Mouse (Mus musculus) heart, postnatal 0 days (tissue): ENCODE measurements around the gene Tbx4. TPM values are rescaled to one million over a fixed set of nuclear protein-coding genes. Genes with fewer than 3 reads are reported as not detected.

Experiments used
- ATAC-seq: fragments of 200-750 bp; cut with Nextera tagmentation; 2 replicates; pipeline ENCODE4 v1.8.0; 2017; ENCODE audit warnings: low read depth, moderate number of reproducible peaks, moderate library complexity; ENCODE audit not compliant: insufficient read depth
- DNase-seq: peaks from one replicate; pipeline ENCODE4 v3.0.0-alpha.2; 2016; ENCODE audit warnings: low spot score
- H3K27ac ChIP-seq: fragments of 300-500 bp; sonication (generic); 2 replicates; pipeline ENCODE4 v1.5.1; 2014; ENCODE audit warnings: low read depth, mild to moderate bottlenecking
- H3K27me3 ChIP-seq: fragments of 300-500 bp; sonication (generic); 2 replicates; pipeline ENCODE4 v1.6.1; 2014; ENCODE audit warnings: low read length, mixed read lengths; ENCODE audit not compliant: control insufficient read depth, insufficient read depth
- H3K36me3 ChIP-seq: fragments of 300-500 bp; sonication (generic); replicated peaks from 2 replicates; pipeline ENCODE4 v1.6.1; 2014; ENCODE audit warnings: low read length, mixed read lengths; ENCODE audit not compliant: control insufficient read depth, insufficient read depth
- H3K4me1 ChIP-seq: fragments of 300-500 bp; sonication (generic); 2 replicates; pipeline ENCODE4 v1.6.1; 2014; ENCODE audit warnings: antibody characterized with exemption; ENCODE audit not compliant: control insufficient read depth, insufficient read depth
- H3K4me2 ChIP-seq: fragments of 300-500 bp; sonication (generic); 2 replicates; pipeline ENCODE4 v1.6.1; 2014; ENCODE audit warnings: low read depth, mild to moderate bottlenecking, low read length, moderate library complexity
- H3K4me3 ChIP-seq: fragments of 300-500 bp; sonication (generic); 2 replicates; pipeline ENCODE4 v1.5.1; 2014; ENCODE audit warnings: low read depth, low read length
- H3K9ac ChIP-seq: fragments of 300-500 bp; sonication (generic); replicated peaks from 2 replicates; pipeline ENCODE4 v1.6.1; 2014; ENCODE audit warnings: low read depth, low read length, mixed read lengths
- H3K9me3 ChIP-seq: fragments of 300-500 bp; sonication (generic); replicated peaks from 2 replicates; pipeline ENCODE4 v1.6.1; 2016; ENCODE audit warnings: low read length; ENCODE audit not compliant: control insufficient read depth
- CTCF ChIP-seq: IDR thresholded peaks from 2 replicates; pipeline ENCODE4 v1.5.1; 2016; ENCODE audit warnings: antibody characterized with exemption, control low read depth, low read depth
- EP300 ChIP-seq: IDR thresholded peaks from 2 replicates; pipeline ENCODE4 v1.6.1; 2016; ENCODE audit warnings: antibody characterized with exemption, low read depth
- WGBS: fragments of 180-500 bp; shearing (Covaris S2); extraction: QIAGEN DNeasy Blood & Tissue Kit; methylation state at CpG from one replicate; pipeline ENCODE4 v1.1.7; 2014; 5-methylcytosine and 5-hydroxymethylcytosine counted together
- polyA plus RNA-seq: library from polyadenylated mRNA; unstranded; fragments of >200 nt; fragmentation: Nextera tagmentation; extraction: Ambion mirVana; gene quantifications from 2 replicates; pipeline ENCODE4 v1.2.1, GENCODE M21; 2015
- total RNA-seq: library from RNA; depleted of rRNA; stranded (reverse); fragments of >200 nt; gene quantifications from 2 replicates; pipeline ENCODE4 v1.2.3, GENCODE M21; 2014; ENCODE audit warnings: low replicate concordance

Tbx4 gene
- total and polyA plus RNA-seq, 2 experiments from 2014 or later: 0.05 TPM; not detected in 1

GRCm38 (mm10) chr11:85948765-85949164, 62.5 kb downstream of the Tbx4 start:
- Histone ChIP-seq H3K4me3 (no peak overlapping the region), H3K9ac (no peak overlapping the region), H3K9me3 (no peaks in the 10 kb centered on the region), H3K27me3 (no peaks in the 10 kb centered on the region), H3K36me3 (no peaks in the 10 kb centered on the region), H3K27ac (no peak overlapping the region), H3K4me1 (no peaks in the 10 kb centered on the region), H3K4me2 (no peak overlapping the region)
- DNase-seq (no peak), ATAC-seq (no peak)
- no peak for TF ChIP-seq EP300
- TF ChIP-seq CTCF: no peak
- WGBS: 71% methylated on average over 10 of the region's 10 CpGs

GRCm38 (mm10) chr11:85949749-85950148, 63.5 kb downstream of the Tbx4 start:
- no peak for ATAC-seq
- H3K4me1 ChIP-seq: no peaks in the 10 kb centered on the region
- H3K9me3 ChIP-seq: no peaks in the 10 kb centered on the region
- no peaks in the 10 kb centered on the region for H3K36me3 ChIP-seq
- DNase-seq: no peak
- no peaks in the 10 kb centered on the region for H3K27me3 ChIP-seq
- TF ChIP-seq EP300: no peak
- TF ChIP-seq CTCF: no peak
- 74% methylated on average over 2 of the region's 2 CpGs for WGBS
- no peak overlapping the region for H3K4me2 ChIP-seq
- no peak overlapping the region for H3K4me3 ChIP-seq
- H3K27ac ChIP-seq: no peak overlapping the region
- H3K9ac ChIP-seq: no peak overlapping the region

GRCm38 (mm10) chr11:85952538-85952937, 66.3 kb downstream of the Tbx4 start:
- H3K36me3 ChIP-seq: no peaks in the 10 kb centered on the region
- H3K4me3 ChIP-seq: no peak overlapping the region
- no peaks in the 10 kb centered on the region for H3K4me1 ChIP-seq
- TF ChIP-seq CTCF (no peak), EP300 (no peak)
- WGBS: 78% methylated on average over 4 of the region's 4 CpGs
- H3K9me3 ChIP-seq: no peaks in the 10 kb centered on the region
- no peak overlapping the region for H3K9ac ChIP-seq
- DNase-seq (no peak), ATAC-seq (no peak)
- H3K27ac ChIP-seq: no peak overlapping the region
- no peak overlapping the region for H3K4me2 ChIP-seq
- no peaks in the 10 kb centered on the region for H3K27me3 ChIP-seq

- Histone ChIP-seq H3K9ac (no peak overlapping the region), H3K27ac (no peak overlapping the region), H3K9me3 (no peaks in the 10 kb centered on the region), H3K4me3 (no peak overlapping the region), H3K36me3 (no peaks in the 10 kb centered on the region), H3K4me2 (no peak overlapping the region), H3K4me1 (no peaks in the 10 kb centered on the region), H3K27me3 (no peaks in the 10 kb centered on the region)
- DNase-seq (no peak), ATAC-seq (no peak)
- TF ChIP-seq EP300 (no peak), CTCF (no peak)
- 66% methylated on average over 12 of the region's 12 CpGs for WGBS
Observed at GRCm38 (mm10) chr11:85955611-85956010, 69.4 kb downstream of the Tbx4 start.

- H3K27me3 ChIP-seq: no peaks in the 10 kb centered on the region
- DNase-seq (no peak), ATAC-seq (no peak)
- WGBS: 72% methylated on average over 10 of the region's 10 CpGs
- no peaks in the 10 kb centered on the region for H3K36me3 ChIP-seq
- no peak overlapping the region for H3K4me3 ChIP-seq
- no peaks in the 10 kb centered on the region for H3K4me1 ChIP-seq
- no peak overlapping the region for H3K27ac ChIP-seq
- H3K9ac ChIP-seq: no peak overlapping the region
- TF ChIP-seq EP300 (no peak), CTCF (no peak)
- no peak overlapping the region for H3K4me2 ChIP-seq
- H3K9me3 ChIP-seq: no peaks in the 10 kb centered on the region
Observed at GRCm38 (mm10) chr11:85956422-85956821, 70.2 kb downstream of the Tbx4 start.

- no peak overlapping the region for H3K4me2 ChIP-seq
- no peak for TF ChIP-seq EP300
- no peak for TF ChIP-seq CTCF
- WGBS: 83% methylated on average over 6 of the region's 6 CpGs
- no peak overlapping the region for H3K27ac ChIP-seq
- DNase-seq (no peak), ATAC-seq (no peak)
- no peaks in the 10 kb centered on the region for H3K36me3 ChIP-seq
- H3K4me1 ChIP-seq: no peaks in the 10 kb centered on the region
- no peaks in the 10 kb centered on the region for H3K27me3 ChIP-seq
- no peak overlapping the region for H3K4me3 ChIP-seq
- no peak overlapping the region for H3K9ac ChIP-seq
- H3K9me3 ChIP-seq: no peaks in the 10 kb centered on the region
Observed at GRCm38 (mm10) chr11:85956950-85957778, 70.9 kb downstream of the Tbx4 start.
